Mouse (Mus musculus) embryonic facial prominence, embryonic 14.5 days (tissue): Measurements from ENCODE around the gene Kpna6. TPM values are rescaled to one million over a fixed set of nuclear protein-coding genes. Genes with fewer than 3 reads are reported as not detected.

Experiments used
- ATAC-seq: fragments of 200-750 bp; cut with Nextera tagmentation; 2 replicates; pipeline ENCODE4 v1.8.0; 2017; ENCODE audit warnings: low read depth, moderate number of reproducible peaks, moderate TSS enrichment
- DNase-seq: peaks from one replicate; pipeline ENCODE4 v3.0.0-alpha.2; 2015; ENCODE audit warnings: low spot score
- H3K27ac ChIP-seq: fragments of 300-500 bp; sonication (generic); replicated peaks from 2 replicates; pipeline ENCODE4 v1.5.1; 2014; ENCODE audit warnings: low read depth, mild to moderate bottlenecking, low read length, moderate library complexity
- H3K27me3 ChIP-seq: fragments of 300-500 bp; sonication (generic); replicated peaks from 2 replicates; pipeline ENCODE4 v1.6.1; 2014; ENCODE audit warnings: low read length; ENCODE audit not compliant: control insufficient read depth, insufficient read depth
- H3K36me3 ChIP-seq: fragments of 300-500 bp; sonication (generic); 2 replicates; pipeline ENCODE4 v1.6.1; 2014; ENCODE audit warnings: low read length, mixed read lengths; ENCODE audit not compliant: control insufficient read depth, insufficient read depth
- H3K4me1 ChIP-seq: fragments of 300-500 bp; sonication (generic); 2 replicates; pipeline ENCODE4 v1.6.1; 2014; ENCODE audit warnings: antibody characterized with exemption, low read length; ENCODE audit not compliant: control insufficient read depth, insufficient read depth
- H3K4me2 ChIP-seq: fragments of 300-500 bp; sonication (generic); 2 replicates; pipeline ENCODE4 v1.6.1; 2014; ENCODE audit warnings: low read depth, mild to moderate bottlenecking, low read length, moderate library complexity, mixed read lengths
- H3K4me3 ChIP-seq: fragments of 300-500 bp; sonication (generic); 2 replicates; pipeline ENCODE4 v1.5.1; 2014; ENCODE audit warnings: low read depth, mild to moderate bottlenecking, low read length
- H3K9ac ChIP-seq: fragments of 300-500 bp; sonication (generic); 2 replicates; pipeline ENCODE4 v1.6.1; 2014; ENCODE audit warnings: low read depth, mild to moderate bottlenecking, low read length, moderate library complexity, mixed read lengths
- H3K9me3 ChIP-seq: fragments of 300-500 bp; sonication (generic); 2 replicates; pipeline ENCODE4 v1.6.1; 2016; ENCODE audit warnings: low read length; ENCODE audit not compliant: control insufficient read depth
- WGBS: fragments of 180-500 bp; shearing (Covaris S2); extraction: QIAGEN DNeasy Blood & Tissue Kit; methylation state at CpG from one replicate; pipeline ENCODE4 v1.1.7; 2014; 5-methylcytosine and 5-hydroxymethylcytosine counted together
- polyA plus RNA-seq: library from polyadenylated mRNA; unstranded; fragments of >200 nt; fragmentation: Nextera tagmentation; extraction: Ambion mirVana; gene quantifications from 2 replicates; pipeline ENCODE4 v1.2.1, GENCODE M21; 2014

Kpna6 gene
- polyA plus RNA-seq, 1 experiment from 2014 or later: 14.8 TPM

DNA sequence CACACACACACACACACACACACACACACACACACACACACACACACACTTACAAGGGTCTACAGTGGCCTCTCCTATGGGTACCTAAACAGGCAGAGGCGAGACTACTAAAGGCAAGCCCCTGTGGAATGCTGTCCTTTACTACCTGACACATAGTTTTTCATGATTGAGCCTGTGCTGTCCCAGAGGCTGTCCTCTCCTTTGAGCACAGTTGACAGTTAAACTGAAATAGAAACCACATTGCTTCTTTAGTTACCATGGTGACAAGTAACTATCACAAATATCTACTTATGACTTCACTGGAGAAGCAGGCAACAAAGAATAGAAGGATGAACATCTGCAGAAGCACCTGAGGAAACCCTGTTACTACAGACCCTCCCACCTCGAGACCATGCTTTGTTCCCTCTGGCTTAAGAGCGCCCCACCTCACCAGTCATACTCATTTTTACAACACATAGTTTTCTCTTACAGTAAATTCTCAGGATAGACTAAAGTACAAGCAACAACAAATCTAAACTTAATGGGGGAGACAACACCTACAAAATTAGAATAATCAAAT is 10.2 kb downstream of the Kpna6 start:
- H3K27me3 ChIP-seq: no peaks in the 10 kb centered on the region
- H3K4me2 ChIP-seq: no peak overlapping the region
- H3K27ac ChIP-seq: no peak overlapping the region
- H3K4me1 ChIP-seq: no peaks in the 10 kb centered on the region
- WGBS: 70% methylated on average over 3 of the region's 3 CpGs
- no peak overlapping the region for H3K4me3 ChIP-seq
- peaks cover 62% of the 10 kb centered on the region for H3K36me3 ChIP-seq
- ATAC-seq: peak; percentile 60
- H3K9ac ChIP-seq: no peak overlapping the region
- DNase-seq: no peak
- no peaks in the 10 kb centered on the region for H3K9me3 ChIP-seq

DNA sequence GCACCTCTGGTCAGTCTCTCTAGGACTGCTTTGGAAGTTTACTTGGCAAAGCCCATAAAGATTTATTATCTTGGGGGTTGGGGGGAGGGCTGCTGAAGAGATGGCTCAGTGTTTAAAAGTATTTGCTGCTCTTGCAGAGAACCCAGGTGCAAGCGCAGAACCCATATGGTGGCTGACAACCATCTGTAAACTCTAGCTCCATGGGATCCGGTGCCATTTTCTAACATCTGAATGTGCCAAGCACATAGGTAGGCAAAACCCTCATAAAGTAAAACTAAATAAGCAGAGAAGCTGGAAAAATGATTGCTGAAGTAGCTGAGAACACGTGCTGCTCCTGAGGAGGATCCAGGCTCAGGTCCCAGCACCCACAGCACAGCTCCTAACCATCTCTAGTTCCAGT is 11.0 kb downstream of the Kpna6 start:
- Histone ChIP-seq H3K9me3 (no peaks in the 10 kb centered on the region), H3K4me1 (no peaks in the 10 kb centered on the region), H3K4me3 (no peak overlapping the region), H3K4me2 (no peak overlapping the region), H3K27ac (no peak overlapping the region), H3K36me3 (peaks cover 64% of the 10 kb centered on the region), H3K27me3 (no peaks in the 10 kb centered on the region), H3K9ac (no peak overlapping the region)
- DNase-seq (no peak), ATAC-seq (no peak)
- WGBS: 98% methylated on average over 3 of the region's 3 CpGs

DNA sequence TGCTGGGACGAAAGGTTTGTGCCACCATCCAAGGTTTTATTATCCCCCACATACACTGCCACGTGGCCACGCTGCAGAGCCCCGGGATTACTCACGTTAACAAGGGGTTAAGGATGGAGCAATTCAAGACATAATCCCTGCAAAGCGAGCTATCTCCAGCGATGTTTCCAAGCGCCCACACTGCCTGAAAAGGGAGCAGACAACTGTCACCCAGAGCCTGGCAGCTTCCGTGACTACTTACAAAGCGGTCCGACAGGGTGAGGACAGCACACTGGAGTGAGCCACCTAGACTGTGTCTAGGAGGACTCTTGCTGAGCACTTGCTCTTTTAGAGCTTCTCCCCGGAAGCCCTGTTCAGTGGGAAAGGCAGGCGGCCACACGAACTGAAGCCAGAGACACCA is 17.8 kb downstream of the Kpna6 start:
- H3K27me3 ChIP-seq: no peaks in the 10 kb centered on the region
- H3K36me3 ChIP-seq: peaks cover 96% of the 10 kb centered on the region
- ATAC-seq (no peak), DNase-seq (no peak)
- WGBS: 95% methylated on average over 14 of the region's 14 CpGs
- H3K4me3 ChIP-seq: no peak overlapping the region
- H3K27ac ChIP-seq: no peak overlapping the region
- no peak overlapping the region for H3K9ac ChIP-seq
- H3K9me3 ChIP-seq: no peaks in the 10 kb centered on the region
- H3K4me1 ChIP-seq: no peaks in the 10 kb centered on the region
- no peak overlapping the region for H3K4me2 ChIP-seq

DNA sequence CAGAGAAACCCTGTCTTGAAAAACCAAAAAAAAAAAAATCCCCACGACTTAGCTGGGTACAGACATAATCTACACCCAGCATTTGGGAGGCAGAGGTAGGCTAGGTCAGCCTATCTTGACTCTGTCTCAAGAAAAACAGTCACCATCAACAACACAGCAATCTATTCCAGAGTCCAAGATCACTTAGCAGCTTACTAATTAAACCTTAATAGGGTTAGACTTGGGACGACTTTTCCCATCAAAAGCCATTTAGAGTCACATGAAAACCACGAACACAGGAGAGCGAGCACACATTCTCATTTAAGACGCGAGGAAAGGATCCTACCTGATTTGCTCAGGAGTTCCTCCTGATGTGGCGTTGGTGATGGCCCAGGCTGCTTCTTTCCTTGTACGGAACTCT is 22.2 kb downstream of the Kpna6 start:
- no peaks in the 10 kb centered on the region for H3K27me3 ChIP-seq
- H3K4me2 ChIP-seq: no peak overlapping the region
- H3K4me3 ChIP-seq: no peak overlapping the region
- no peaks in the 10 kb centered on the region for H3K9me3 ChIP-seq
- H3K36me3 ChIP-seq: peaks cover 96% of the 10 kb centered on the region
- WGBS: 93% methylated on average over 8 of the region's 8 CpGs
- H3K4me1 ChIP-seq: no peaks in the 10 kb centered on the region
- ATAC-seq: no peak
- H3K9ac ChIP-seq: no peak overlapping the region
- no peak overlapping the region for H3K27ac ChIP-seq
- DNase-seq: no peak

DNA sequence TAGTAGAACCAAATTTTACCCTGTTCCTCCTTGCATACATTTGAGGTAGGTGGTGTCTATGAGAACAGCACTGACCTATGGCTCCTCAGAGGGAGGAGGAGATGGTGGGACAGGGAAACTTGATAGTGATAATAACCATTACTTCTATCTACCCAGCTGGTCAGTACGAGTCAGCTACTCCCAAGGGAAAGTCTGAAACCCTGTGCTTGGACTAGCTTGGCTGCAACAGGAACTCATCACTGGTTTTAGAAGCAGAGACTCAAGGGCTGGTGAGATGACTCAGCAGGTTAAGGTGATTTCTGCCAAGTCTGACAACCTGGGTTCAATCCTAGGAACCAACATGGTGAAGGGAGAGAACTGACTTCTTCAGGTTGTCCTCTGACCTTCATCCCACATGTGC is 23.9 kb downstream of the Kpna6 start:
- no peak for DNase-seq
- H3K36me3 ChIP-seq: peaks cover 92% of the 10 kb centered on the region
- ATAC-seq: no peak
- H3K9ac ChIP-seq: no peak overlapping the region
- H3K4me3 ChIP-seq: no peak overlapping the region
- H3K4me2 ChIP-seq: no peak overlapping the region
- WGBS: 62% methylated on average over 1 of the region's 1 CpGs
- no peak overlapping the region for H3K27ac ChIP-seq
- no peaks in the 10 kb centered on the region for H3K9me3 ChIP-seq
- no peaks in the 10 kb centered on the region for H3K4me1 ChIP-seq
- H3K27me3 ChIP-seq: no peaks in the 10 kb centered on the region

DNA sequence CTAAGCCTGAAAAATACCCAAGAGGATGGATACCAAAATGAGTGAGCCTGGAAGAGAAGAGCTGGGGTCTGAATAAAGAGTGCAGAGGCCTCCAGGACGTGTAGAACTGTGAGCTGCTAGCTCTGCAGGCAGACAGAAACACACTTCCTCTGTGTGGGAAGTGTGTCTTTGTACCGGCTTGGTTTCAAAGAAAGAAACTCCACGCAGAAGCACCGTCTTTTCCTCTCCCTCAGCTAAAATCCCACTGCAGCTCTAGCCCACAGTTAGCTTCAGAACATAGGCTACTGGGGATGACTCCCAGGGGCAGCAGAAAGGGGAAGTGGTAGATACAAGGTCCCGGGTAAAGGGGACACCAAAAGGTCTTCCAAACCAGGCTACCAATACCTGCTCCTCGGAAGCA is 27.4 kb downstream of the Kpna6 start:
- DNase-seq (no peak), ATAC-seq (no peak)
- no peak overlapping the region for H3K27ac ChIP-seq
- 92% methylated on average over 6 of the region's 6 CpGs for WGBS
- no peak overlapping the region for H3K4me3 ChIP-seq
- peak overlapping the region; percentile 10; the same call in 1 of the 2 replicates for H3K9ac ChIP-seq
- H3K4me2 ChIP-seq: no peak overlapping the region
- H3K36me3 ChIP-seq: peaks cover 61% of the 10 kb centered on the region
- peaks cover 5% of the 10 kb centered on the region for H3K4me1 ChIP-seq
- H3K27me3 ChIP-seq: no peaks in the 10 kb centered on the region
- H3K9me3 ChIP-seq: no peaks in the 10 kb centered on the region

DNA sequence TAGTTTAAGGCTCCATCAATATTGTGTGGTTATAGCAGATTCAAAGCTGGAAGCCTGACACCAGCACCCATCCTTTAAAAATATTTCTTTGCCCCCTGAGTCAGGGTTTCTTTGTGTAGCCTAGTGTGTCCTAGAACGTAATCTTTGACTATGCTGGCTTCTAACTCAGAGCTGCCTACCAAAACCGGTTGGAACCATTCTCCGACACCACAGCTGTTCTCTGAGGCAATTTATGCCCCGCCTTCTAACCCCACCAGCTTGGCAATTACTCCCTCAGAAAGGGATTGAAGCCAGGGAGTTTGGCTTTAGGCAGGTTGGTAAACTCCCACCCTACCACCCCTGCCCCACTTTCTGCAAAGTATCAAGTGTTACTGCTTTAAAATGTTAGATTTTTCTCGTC is 30.8 kb downstream of the Kpna6 start:
- H3K4me2 ChIP-seq: peak overlapping the region; percentile 89
- H3K36me3 ChIP-seq: peaks cover 52% of the 10 kb centered on the region
- 38% methylated on average over 5 of the region's 5 CpGs for WGBS
- no peaks in the 10 kb centered on the region for H3K27me3 ChIP-seq
- peaks cover 21% of the 10 kb centered on the region for H3K4me1 ChIP-seq
- H3K4me3 ChIP-seq: peak overlapping the region; percentile 70
- peak; percentile 60 for DNase-seq
- ATAC-seq: no peak
- peak overlapping the region; percentile 90; the same call in 1 of the 2 replicates for H3K9ac ChIP-seq
- H3K27ac ChIP-seq: peak overlapping the region; percentile 75
- H3K9me3 ChIP-seq: no peaks in the 10 kb centered on the region

DNA sequence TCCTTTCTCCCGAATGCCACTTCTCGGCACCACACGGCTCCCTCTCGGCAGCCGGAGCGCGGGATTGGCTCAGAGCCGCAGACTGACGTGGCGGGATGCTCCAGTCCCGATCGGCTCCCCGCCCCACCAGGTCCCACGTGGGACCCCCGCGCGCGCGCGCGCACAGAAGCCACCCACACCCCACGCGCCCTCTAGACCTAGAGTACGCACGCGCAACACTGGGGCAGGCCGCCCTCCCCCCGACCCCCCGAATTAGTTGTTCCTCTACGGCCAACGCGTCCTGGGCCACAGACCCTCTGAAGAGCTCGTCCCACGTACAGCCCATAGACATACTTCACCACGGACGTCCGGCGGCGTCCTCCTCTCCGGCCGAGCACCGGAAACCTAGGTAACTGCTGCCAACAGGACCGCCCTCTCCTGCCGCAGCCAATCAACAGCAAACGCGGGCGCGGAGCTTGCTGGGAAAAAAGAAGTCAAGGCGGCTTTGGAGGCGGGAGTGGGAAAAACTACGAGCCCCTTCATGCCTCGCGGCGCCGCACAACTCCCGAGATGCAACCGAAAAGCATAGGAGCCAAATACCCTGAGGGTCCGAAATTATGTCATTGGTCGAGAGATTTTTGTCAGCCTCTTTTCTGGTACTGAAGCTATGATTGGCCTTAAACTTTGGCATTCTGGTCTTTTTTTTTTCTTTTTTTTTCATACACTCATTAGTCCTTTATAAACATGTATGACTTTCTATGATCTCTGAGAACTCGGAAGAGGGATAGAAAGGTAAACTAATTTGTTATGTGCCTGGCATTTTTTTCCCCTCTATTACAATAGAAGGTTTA is 31.7 kb downstream of the Kpna6 start, which contains the start of gene Txlna:
Gene Txlna (minus strand): TSS at position 428 of the 830 bp plus-strand sequence.
- Histone ChIP-seq H3K4me1 (peaks cover 21% of the 10 kb centered on the region), H3K27me3 (no peaks in the 10 kb centered on the region), H3K9me3 (no peaks in the 10 kb centered on the region), H3K36me3 (peaks cover 53% of the 10 kb centered on the region), H3K4me3 (peak within 1 kb of the TSS; percentile 70), H3K27ac (peak within 1 kb of the TSS; percentile 94), H3K9ac (peak within 1 kb of the TSS; percentile 90), H3K4me2 (peak within 1 kb of the TSS; percentile 89)
- ATAC-seq: peak; percentile 95
- WGBS: 1% methylated on average over 39 of the region's 60 CpGs
- peak; percentile 100 for DNase-seq
